Mouse (Mus musculus) E14TG2a.4 (cell line): ENCODE measurements around the gene Tnfrsf13c.

Source experiments
- H3K27me3 ChIP-seq: 2 replicates; pipeline ENCODE4 v1.6.1; 2014; ENCODE audit warnings: low read length, control low read depth; ENCODE audit not compliant: insufficient read depth
- H3K36me3 ChIP-seq: 2 replicates; pipeline ENCODE4 v1.6.1; 2014; ENCODE audit warnings: low read length, control low read depth; ENCODE audit not compliant: insufficient read depth
- H3K4me1 ChIP-seq: replicated peaks from 2 replicates; pipeline ENCODE4 v1.6.1; 2014; ENCODE audit warnings: low read depth, low read length, control low read depth
- H3K4me3 ChIP-seq: replicated peaks from 2 replicates; pipeline ENCODE4 v1.5.1; 2014; ENCODE audit warnings: mild to moderate bottlenecking, low read length
- H3K9me3 ChIP-seq: 2 replicates; pipeline ENCODE4 v1.6.1; 2014; ENCODE audit warnings: low read length, control low read depth
- CTCF ChIP-seq: conservative IDR thresholded peaks from 2 replicates; pipeline ENCODE4 v1.5.1; 2014; ENCODE audit warnings: low read length
- NANOG ChIP-seq: IDR thresholded peaks from 2 replicates; pipeline ENCODE4 v1.6.1; 2014; ENCODE audit warnings: borderline replicate concordance, low read length, mixed read lengths
- POU5F1 ChIP-seq: IDR thresholded peaks from 2 replicates; pipeline ENCODE4 v1.6.1; 2014; ENCODE audit warnings: low read length, borderline replicate concordance

Tnfrsf13c gene

GRCm38 (mm10) chr15:82223657-82224601 is at the start of gene Tnfrsf13c:
Tnfrsf13c (minus strand) TSS chr15:82224369.
- TF ChIP-seq CTCF: no peak
- TF ChIP-seq POU5F1: no peak
- TF ChIP-seq NANOG: no peak
- H3K4me1 ChIP-seq: peaks cover 76% of the 10 kb centered on the region

GRCm38 (mm10) chr15:82272295-82272694 is 48.1 kb upstream of the Tnfrsf13c start:
- Histone ChIP-seq H3K36me3 (no peaks in the 10 kb centered on the region), H3K9me3 (no peaks in the 10 kb centered on the region), H3K27me3 (peaks cover 61% of the 10 kb centered on the region), H3K4me1 (peaks cover 54% of the 10 kb centered on the region), H3K4me3 (no peak overlapping the region)
- no peak for TF ChIP-seq CTCF
- no peak for TF ChIP-seq NANOG
- no peak for TF ChIP-seq POU5F1

More at GRCm38 (mm10) chr15:82223657-82224601, at the start of gene Tnfrsf13c:
- Histone ChIP-seq H3K27me3 (peaks cover 46% of the 10 kb centered on the region), H3K36me3 (no peaks in the 10 kb centered on the region), H3K9me3 (no peaks in the 10 kb centered on the region), H3K4me3 (peak within 1 kb of the TSS; percentile 75)

GRCm38 (mm10) chr15:82271201-82271600 is 47.0 kb upstream of the Tnfrsf13c start:
- Histone ChIP-seq H3K4me3 (no peak overlapping the region), H3K27me3 (peaks cover 50% of the 10 kb centered on the region), H3K4me1 (peaks cover 59% of the 10 kb centered on the region), H3K36me3 (no peaks in the 10 kb centered on the region), H3K9me3 (no peaks in the 10 kb centered on the region)
- TF ChIP-seq CTCF (peak; percentile 78), POU5F1 (no peak), NANOG (no peak)

GRCm38 (mm10) chr15:82268783-82269182 is 44.6 kb upstream of the Tnfrsf13c start:
- Histone ChIP-seq H3K36me3 (no peaks in the 10 kb centered on the region), H3K4me3 (no peak overlapping the region), H3K4me1 (peaks cover 54% of the 10 kb centered on the region), H3K27me3 (peaks cover 28% of the 10 kb centered on the region), H3K9me3 (no peaks in the 10 kb centered on the region)
- no peak for TF ChIP-seq CTCF
- no peak for TF ChIP-seq NANOG
- no peak for TF ChIP-seq POU5F1

GRCm38 (mm10) chr15:82268185-82268584 is 44.0 kb upstream of the Tnfrsf13c start:
- Histone ChIP-seq H3K9me3 (no peaks in the 10 kb centered on the region), H3K4me3 (no peak overlapping the region), H3K27me3 (peaks cover 22% of the 10 kb centered on the region), H3K36me3 (no peaks in the 10 kb centered on the region), H3K4me1 (peaks cover 52% of the 10 kb centered on the region)
- TF ChIP-seq POU5F1 (no peak), CTCF (no peak), NANOG (no peak)

- Histone ChIP-seq H3K27me3 (peaks cover 7% of the 10 kb centered on the region), H3K4me1 (peaks cover 45% of the 10 kb centered on the region), H3K4me3 (no peak overlapping the region), H3K9me3 (no peaks in the 10 kb centered on the region), H3K36me3 (no peaks in the 10 kb centered on the region)
- TF ChIP-seq CTCF (peak; percentile 98), NANOG (no peak), POU5F1 (no peak)
Observed at GRCm38 (mm10) chr15:82266356-82266755, 42.2 kb upstream of the Tnfrsf13c start.

GRCm38 (mm10) chr15:82259510-82259909 is 35.3 kb upstream of the Tnfrsf13c start:
- peaks cover 13% of the 10 kb centered on the region for H3K27me3 ChIP-seq
- H3K4me3 ChIP-seq: peak overlapping the region; percentile 43; the same call in 1 of the 2 replicates
- TF ChIP-seq POU5F1: no peak
- TF ChIP-seq CTCF: peak; percentile 97
- peaks cover 59% of the 10 kb centered on the region for H3K4me1 ChIP-seq
- no peaks in the 10 kb centered on the region for H3K9me3 ChIP-seq
- no peaks in the 10 kb centered on the region for H3K36me3 ChIP-seq

GRCm38 (mm10) chr15:82255944-82256383 is 31.8 kb upstream of the Tnfrsf13c start:
- peaks cover 5% of the 10 kb centered on the region; the same call in 1 of the 2 replicates for H3K9me3 ChIP-seq
- TF ChIP-seq CTCF (no peak), NANOG (no peak), POU5F1 (no peak)
- H3K36me3 ChIP-seq: no peaks in the 10 kb centered on the region
- H3K4me3 ChIP-seq: peak overlapping the region; percentile 54
- peaks cover 9% of the 10 kb centered on the region for H3K27me3 ChIP-seq
- H3K4me1 ChIP-seq: peaks cover 80% of the 10 kb centered on the region

GRCm38 (mm10) chr15:82255248-82255647 is 31.1 kb upstream of the Tnfrsf13c start:
- H3K9me3 ChIP-seq: peaks cover 5% of the 10 kb centered on the region; the same call in 1 of the 2 replicates

More at GRCm38 (mm10) chr15:82255248-82255647, 31.1 kb upstream of the Tnfrsf13c start:
- Histone ChIP-seq H3K4me3 (no peak overlapping the region), H3K4me1 (peaks cover 84% of the 10 kb centered on the region), H3K27me3 (peaks cover 4% of the 10 kb centered on the region; the same call in 1 of the 2 replicates), H3K36me3 (no peaks in the 10 kb centered on the region)
- TF ChIP-seq CTCF (peak; percentile 60), POU5F1 (no peak), NANOG (no peak)
